Mouse (Mus musculus) T-helper 17 cell (primary cell): Measurements from ENCODE around the gene Cog6.

Source experiments
- in situ Hi-C, 2 experiments: fragments of 300-600 bp; cut with MboI, MseI; formaldehyde crosslinking; loops; 1 replicate in 1 of 2; 2 replicates in 1 of 2; pipeline ENCODE4 v1.15.1; 2025; ENCODE audit warnings: high pct_unique_total_duplicates in 2 of 2

Cog6 gene

DNA sequence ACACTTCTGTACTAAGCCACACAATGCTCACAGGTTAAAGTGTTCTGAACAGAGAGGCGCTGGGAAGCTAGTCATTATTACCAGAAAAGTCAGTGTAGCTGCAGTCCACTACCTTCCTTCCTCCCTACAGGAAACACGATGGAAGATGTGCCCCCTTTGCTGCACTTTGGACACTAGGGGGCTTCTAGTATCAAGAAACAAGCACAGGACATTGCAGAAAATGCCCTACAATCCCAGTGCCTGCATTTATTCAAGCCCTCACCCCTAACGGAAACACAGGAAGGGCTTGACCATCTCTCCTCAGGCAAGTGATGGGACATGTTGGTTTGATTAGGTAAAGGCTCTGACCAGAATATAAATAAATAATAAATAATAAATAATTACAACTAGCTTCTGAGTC, 16.4 kb upstream of the Cog6 start:
- in situ Hi-C loops = no loop called here

DNA sequence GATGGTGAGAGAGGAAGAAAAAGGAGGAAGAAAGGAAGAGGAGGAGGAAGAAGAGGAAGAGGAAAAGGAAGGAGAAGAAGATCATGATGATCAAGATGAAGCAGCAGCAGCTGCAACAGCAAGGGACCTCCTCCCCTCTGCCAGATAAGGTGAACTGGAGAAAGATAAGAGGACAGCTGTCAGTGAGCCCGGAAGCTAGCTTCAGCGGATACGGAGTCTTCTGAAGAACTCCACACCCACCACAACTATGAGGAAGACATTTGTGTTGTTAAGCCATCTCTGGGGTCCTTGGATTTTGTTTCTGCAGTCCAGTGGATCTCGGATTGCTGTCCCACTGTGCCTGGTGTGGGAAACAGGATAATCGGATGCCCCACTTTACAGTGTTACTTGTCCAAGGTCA, 15.4 kb upstream of the Cog6 start:
- in situ Hi-C loops = no loop called here

DNA sequence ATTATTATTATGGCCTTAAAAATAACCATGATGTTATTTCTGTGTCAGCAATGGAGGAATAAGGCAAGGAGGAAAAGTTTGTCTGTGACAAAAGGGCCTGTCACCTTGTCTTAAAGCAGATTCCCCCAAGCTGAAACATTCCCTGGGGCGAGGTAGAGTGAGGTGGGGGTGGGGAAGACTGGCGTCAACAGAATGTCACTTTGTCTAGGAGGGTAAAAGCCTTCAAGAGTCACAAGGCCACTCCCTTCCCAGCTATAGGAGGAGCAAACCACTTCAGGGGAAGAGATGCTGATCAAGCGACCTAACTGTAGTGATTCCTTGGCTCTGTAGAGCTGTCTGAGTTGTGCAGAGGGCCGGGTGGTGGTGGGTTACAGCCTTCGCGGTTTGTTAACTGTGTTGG, 14.5 kb upstream of the Cog6 start:
- in situ Hi-C loops = no loop called here

DNA sequence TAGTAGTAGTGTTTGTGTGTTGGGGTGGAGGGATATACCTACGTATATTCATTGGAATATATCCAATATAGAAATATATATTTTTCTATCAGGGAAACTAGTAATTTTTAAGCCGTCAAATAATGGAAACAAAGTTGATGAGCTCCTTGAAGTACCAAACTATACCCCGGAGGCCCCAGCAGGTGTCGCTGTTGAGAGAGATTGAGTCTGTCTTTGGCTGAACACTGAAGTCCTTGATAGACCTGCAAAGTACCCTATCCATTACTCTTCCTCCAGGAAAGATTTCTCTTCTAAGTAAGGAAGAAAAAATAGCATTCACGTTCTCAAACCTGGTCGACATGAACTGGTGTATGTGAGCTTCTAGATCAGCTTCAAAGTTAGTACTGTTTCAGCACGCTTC, 12.0 kb upstream of the Cog6 start:
- in situ Hi-C loops = no loop called here

DNA sequence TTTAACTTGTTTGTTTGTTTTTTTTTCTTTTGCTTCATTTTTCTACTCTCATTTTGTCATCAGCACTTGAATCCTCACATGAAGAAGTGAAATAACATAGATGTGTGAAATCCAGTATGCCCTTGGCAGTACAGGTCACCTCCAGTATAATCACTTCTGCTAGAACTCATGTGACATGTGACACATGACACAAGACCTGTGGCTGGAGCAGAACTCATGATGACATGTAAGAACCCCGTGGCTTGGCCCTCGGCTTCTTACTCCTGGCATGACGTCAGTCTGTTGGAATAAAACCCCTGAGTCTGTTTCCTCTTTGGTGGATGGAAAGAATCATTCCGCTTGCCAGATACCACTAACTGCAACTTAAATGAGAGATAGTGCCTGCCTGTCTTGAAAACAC, 10.3 kb upstream of the Cog6 start:
- in situ Hi-C loops = no loop called here

DNA sequence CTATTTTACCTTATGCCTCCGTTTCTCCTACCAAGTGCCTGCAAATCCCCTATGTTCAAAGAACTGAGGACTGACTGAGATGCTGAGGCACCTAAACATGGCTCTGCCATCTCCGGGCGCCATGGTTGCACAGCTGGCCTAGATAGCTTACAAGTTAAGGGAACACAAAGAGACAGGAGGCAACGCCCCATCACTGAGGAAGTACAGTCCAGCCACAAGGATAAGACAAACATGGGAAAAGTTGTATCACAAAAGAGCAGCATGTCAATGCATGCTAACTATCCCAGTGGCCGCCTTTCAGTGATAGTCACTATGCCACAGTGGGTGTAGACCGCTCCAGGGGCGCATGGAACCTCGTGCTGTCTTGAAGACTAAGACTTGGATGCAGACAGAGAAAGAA, 9.6 kb downstream of the Cog6 start:
- in situ Hi-C loops = loop anchor here in 1 of 2 experiments (10.0 kb wide), 1 partner anchor 857 kb away; the partner anchor contains the start of gene Ufm1

DNA sequence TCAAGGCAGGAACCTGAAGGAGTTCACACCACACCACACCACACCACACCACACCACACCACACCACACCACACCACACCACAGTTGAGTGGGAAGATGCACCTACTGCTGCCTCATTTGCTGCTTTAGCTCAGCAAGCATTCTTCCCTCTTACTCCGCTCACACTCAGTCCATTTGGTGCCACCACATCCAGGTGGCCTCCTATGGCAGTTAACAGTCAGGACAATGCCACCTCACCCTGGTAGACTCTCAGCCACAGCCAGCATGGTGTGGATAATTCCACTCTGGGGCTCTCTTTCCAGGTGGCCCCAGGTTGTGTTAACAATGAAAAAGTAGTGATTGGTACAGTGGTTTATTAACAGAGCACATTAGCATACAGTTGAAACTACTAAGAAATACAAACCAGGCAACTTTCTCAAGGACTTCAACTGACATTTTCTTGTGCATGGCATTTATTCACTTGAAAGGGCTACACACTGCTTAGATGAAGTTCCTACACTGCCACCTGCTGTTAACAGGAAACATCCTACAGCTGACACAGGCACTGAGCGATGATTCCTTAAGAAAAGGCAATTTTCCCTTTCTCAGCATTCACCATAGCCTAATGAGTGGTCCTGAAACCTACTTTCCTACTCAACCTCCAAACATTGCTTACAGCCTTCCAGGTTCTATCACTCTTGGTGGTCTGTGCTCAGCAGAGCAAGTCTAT, 12.5 kb downstream of the Cog6 start:
- in situ Hi-C loops = loop anchor here in 1 of 2 experiments (10.0 kb wide), 1 partner anchor 860 kb away; the partner anchor contains the start of gene Ufm1

DNA sequence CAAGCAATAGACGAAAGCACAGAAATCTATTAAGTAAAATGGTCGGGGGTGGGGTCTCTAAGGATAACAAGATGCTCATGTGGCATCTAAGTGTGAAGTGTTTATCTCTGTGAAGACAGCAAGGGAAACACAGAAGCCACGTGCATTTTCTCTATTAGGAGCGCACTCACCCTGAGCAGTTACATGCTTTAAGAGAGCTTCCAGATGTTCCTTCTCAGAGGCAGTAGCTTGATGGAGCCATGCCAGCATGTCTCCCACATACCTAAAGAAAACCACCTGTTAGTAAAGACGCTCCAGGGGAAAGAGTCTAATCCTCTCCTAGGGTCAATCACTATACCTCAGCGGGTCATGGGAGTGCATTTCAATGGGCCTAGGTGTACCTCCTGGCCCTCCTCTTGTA, 15.0 kb downstream of the Cog6 start:
- in situ Hi-C loops = loop anchor here in 1 of 2 experiments (10.0 kb wide), 1 partner anchor 863 kb away; the partner anchor contains the start of gene Ufm1

DNA sequence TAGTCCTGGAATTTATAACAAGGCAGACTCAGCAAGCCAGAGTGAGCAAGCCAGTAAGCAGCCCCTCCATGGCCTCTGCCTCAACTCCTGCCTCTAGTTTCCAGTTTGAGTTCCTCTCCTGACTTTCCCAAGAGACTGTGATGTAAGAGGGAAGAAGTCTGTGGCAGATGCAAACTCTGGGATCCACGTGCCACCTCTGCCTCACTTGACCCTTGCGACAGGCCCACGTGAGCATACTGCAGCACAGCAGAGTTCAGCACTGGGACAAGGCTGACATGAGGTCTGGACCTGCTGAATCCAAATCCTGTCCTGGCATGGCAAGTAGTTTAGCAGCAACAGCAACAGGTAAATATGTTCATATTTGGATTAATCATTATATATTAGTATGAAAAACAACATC, 17.0 kb downstream of the Cog6 start:
- in situ Hi-C loops = loop anchor here in 1 of 2 experiments (10.0 kb wide), 1 partner anchor 865 kb away; the partner anchor contains the start of gene Ufm1

DNA sequence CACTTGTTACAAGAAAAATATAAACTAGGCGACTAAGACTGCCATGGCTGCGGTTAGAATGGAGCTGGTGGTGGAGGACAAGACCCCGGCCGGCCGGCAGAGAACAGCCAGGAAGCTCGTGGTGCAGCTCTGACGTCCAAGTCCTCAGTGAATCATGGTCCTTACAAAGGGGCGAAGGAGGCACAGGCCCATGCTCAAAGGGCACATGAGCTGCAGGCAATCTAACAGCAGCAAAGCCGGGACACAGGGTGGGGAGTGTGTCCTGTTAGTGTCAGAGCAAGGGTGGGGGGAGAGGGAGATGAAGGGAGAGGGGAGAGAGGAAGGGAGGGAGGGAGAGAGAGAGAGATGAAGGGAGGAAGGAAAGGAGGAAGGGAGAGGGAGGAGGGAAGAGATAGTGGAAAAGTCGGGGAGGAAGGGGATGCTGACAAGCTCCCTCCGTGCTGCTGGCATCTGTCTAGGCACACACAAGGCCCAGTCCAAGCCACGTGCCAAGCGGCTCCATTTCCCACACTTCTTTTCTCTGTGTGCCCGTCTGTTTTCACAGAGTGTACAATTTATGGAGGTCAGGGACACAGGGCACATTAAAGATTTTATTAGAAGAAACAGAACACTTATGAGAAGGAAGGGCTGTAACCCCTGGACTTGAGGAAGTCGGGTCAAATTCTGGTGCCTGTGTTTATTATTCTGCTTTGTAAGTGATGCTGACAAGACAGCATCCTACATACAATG, 17.9 kb downstream of the Cog6 start:
- in situ Hi-C loops = no loop called here

DNA sequence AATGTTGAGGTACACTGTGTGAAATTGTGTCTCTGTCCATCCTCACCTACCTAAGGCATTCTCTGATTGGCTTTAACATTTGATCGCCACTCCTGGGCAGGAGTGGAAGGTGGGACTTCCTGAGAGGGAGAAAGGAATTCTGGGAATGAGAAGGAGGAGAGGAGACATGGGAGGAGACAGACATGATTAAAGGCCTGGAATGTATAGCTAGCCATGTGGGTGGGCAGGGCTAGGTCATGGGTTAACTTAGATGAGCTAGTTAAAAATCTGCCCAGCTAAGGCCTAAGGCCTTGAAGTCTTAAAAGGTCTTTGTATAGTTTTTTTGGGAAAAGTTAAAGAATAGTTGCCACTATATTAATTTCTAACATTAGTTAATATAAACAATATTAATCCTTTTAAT, 19.7 kb downstream of the Cog6 start:
- in situ Hi-C loops = no loop called here

DNA sequence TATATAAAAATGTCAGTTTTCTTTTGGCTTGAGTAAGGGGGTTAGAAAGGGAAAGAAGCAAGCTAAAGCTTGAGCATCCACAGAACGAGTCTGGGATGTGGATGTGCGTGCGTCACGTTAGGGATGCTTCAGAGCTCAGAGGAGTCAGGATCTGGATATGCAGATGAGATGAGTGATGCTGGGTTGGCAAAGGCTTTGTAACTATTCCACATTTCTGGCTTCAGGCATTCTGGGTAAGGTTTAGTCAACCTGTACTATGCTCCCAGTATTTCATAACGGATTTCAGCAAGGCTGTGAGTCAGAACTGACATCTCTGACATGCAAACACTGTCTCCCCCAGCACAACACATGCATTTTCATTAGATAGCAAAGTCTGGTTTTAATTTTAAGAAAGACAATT, 20.4 kb downstream of the Cog6 start:
- in situ Hi-C loops = no loop called here

DNA sequence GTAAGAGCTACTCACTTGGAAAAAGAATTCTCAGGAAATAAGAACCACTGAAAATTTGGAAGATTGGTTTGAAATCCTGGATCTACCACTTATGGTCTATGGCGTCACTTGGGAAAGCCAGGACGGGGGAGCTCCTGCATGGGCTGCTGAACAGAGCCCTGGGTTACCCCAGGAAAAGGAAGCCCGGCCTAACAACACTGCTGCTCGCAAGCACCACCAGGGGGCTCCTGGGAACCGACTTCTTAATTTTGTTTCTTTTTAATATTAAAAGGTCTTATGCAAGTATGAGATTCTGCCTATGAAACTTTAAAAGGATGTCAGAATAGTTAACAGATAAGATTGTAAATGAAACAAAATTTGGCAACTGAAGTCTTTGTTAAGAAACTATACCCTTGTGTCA, 22.4 kb downstream of the Cog6 start:
- in situ Hi-C loops = loop anchor here in 1 of 2 experiments (5.0 kb wide), 1 partner anchor 632 kb away; no protein-coding TSS in a partner anchor

DNA sequence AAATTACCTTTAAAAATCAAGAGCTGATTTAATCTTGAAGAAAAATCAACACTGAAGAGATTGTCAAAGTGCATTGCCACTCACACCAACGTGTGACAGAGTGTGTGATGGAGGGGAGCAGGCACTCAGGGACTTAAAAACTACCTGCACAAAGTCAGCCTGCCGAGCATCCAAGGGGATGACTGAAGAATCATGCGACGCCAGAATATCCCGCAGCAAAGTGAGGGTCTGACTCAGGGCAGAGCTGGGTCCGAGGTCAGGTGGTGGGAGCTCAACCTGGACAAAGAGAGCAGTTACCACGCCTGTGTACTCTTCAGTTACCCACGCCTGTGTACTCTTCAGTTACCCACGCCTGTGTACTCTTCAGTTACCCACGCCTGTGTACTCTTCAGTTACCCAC, 23.7 kb downstream of the Cog6 start:
- in situ Hi-C loops = loop anchor here in 1 of 2 experiments (5.0 kb wide), 1 partner anchor 631 kb away; no protein-coding TSS in a partner anchor

DNA sequence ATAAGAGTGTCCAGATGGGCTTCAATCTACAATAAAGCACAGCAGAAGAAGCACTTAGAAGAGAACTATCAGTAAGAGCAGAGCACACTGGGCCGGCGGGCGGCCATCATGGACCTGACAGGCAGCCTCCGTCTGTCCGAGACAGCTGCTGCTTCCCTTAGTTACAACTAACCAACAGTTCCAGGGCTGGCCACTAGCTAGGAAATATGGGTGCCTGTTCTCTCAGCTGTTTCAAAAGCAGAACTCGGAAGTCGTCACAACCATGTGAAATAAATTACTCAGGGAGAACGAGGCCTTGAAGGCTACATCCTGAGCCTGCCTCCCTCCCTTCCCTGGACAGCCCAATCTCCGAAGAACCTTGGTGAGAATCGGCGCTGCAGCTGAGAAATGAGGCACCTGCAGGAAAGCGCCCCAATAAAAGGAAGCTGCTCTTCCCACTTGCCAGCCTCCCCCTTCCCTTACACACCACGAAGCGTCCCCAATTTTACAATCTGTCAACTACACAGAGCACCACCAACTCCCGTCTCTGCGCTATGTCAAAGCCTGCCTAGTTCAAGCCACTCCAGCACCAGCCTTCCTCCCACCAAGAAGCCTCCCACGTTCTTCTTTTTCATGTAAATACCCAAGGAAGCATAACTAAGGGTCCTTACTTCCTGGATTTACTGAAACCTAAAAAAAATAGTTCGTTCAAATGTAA, 26.8 kb downstream of the Cog6 start:
- in situ Hi-C loops = loop anchor here in 1 of 2 experiments (5.0 kb wide), 1 partner anchor 628 kb away; no protein-coding TSS in a partner anchor

DNA sequence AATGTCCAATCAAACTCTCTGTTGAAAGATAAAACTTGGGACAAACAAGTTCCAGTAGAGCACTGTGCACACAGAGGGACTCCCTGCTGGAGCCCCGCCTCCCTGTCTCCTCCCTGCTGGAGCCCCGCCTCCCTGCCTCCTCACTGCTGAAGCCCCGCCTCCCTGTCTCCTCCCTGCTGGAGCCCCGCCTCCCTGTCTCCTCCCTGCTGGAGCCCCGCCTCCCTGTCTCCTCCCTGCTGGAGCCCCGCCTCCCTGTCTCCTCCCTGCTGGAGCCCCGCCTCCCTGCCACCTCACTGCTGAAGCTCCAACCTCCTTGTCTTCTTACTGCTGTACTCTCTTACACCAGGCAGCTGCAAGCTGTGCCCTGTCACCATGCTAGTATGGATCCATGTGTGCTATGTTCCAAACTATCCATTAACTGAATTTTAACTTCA, 31.5 kb downstream of the Cog6 start:
- in situ Hi-C loops = loop anchor here in 1 of 2 experiments (10.0 kb wide), 1 partner anchor 1721 kb away; no protein-coding TSS in a partner anchor

DNA sequence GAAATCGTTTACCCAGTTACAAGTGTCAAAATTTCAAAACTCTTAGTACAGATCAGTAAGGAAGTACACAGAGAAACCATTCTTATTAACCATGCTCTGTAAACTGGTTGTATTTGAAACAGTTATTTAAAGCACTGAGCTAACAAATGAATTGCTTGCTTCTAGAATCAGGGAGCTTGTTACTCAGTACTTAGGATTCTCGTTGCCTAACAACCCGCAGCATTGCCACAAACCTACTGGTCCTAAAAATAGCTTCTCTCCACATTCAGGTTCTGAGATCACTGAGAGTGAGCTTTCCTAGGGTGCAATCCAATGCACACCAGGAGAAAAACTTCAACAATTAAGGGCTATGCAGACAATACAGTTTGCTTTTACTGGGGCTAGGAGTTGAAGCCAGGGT, 33.3 kb downstream of the Cog6 start:
- in situ Hi-C loops = loop anchor here in 1 of 2 experiments (10.0 kb wide), 1 partner anchor 1719 kb away; no protein-coding TSS in a partner anchor

DNA sequence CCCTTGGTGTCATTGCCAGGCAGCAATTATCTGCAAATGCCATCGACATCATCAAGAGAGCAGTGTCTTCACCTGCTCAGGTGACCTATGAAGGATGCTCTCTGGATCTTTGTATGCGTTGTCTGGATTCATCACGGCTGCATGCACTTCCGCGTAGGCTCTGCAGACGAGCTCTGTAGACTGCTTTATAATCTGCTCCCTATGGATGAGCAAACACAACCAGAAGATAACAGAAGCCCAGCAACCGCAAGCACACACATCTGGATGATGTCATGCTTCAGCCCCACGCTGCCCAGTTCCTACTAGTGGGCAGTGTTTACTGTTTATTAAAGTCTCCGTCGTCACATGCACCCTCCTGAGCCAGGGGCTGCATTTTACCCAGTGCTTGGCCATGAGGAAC, 34.0 kb downstream of the Cog6 start:
- in situ Hi-C loops = loop anchor here in 1 of 2 experiments (10.0 kb wide), 1 partner anchor 1718 kb away; no protein-coding TSS in a partner anchor

DNA sequence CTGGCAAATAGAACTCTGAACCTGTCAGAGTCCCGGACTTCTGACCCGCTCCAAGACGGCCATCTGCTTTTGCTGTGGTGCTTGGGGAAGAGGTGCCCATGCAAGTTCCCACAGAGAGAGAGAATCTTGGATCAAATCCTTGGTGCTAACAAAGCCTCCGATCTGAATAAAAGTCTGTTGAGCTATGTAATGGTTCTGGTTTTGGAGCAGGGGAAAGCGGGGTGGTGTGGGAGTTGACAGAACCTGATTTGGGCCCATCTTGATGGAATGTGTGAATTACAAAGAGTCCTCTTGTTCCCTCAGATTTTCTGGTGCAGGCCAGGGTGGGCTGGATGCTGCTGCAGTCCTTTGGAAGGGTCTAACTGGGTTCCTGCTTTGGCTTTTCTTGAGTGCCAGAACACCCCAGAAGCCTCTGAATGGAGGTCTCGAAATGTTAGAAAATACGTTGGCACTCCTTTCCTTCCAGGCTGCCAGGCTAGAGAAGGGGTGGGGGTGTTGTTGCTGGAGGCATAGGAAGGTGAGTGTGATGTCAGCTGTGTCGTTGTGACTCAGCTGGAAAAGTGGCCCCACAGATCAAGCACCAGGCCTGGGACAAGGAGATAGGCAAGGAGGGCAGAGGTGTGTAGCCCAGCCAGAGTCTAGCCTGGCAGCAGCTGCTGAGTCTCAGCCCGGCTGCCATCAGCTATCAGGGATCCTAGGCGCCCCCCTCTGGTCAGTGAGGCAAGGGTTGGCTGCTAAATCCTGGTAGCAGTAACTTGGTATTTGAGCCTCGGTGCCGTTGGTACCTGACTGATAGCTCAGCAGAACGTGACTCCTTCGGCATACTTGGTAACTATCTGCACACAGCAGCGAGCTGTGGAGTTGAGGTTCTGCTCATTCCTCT, 42.1 kb downstream of the Cog6 start:
- in situ Hi-C loops = loop anchor here (5.0 to 10.0 kb wide), 2 partner anchors 110 to 718 kb away; no protein-coding TSS in a partner anchor

DNA sequence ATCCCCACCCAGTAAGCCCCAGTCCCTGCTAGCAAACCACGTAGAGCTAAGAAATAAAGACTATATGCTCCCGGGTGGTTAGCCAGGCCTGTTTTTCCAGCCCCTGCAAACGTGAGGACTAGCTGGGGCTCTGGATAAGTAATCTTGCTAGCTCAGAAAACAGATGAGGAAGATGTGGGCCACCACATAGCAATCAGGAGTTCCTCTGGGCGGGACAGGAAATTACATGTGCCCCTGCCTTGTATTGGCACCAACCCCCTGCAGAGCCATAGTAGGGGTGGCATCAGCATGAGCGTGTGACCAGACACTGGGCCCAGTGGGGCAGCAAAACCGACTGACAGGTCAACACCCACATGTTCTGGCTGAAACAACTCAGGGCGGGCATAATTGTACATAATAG, 44.1 kb downstream of the Cog6 start:
- in situ Hi-C loops = loop anchor here in 1 of 2 experiments (5.0 to 10.0 kb wide), 2 partner anchors 108 to 716 kb away; no protein-coding TSS in a partner anchor
